18 mouse cellular contexts compared by ENCODE assay signal in genomic region chr2:167744080-167744479, GRCm38 (mm10). TPM values are rescaled to one million over a fixed set of nuclear protein-coding genes. Genes with fewer than 3 reads are reported as not detected.
DNase-seq lines count a peak whose midpoint lies in the region; ATAC-seq and TF ChIP-seq lines count a peak whose summit lies in the region.
"Had no signal": no experiment of that assay in that cellular context is flagged by ENCODE, and none has a peak within 500 bp of the region (broad histone marks: within the 10 kb centered on the region; RNA-seq: fewer than 3 reads in every experiment).

No protein-coding gene starts in this region.

- peaks cover 57% of the 10 kb centered on the region for H3K4me1 ChIP-seq in heart, embryonic 12.5 days (replicated peaks)
- no peaks in the 10 kb centered on the region; the same call in 1 of the 2 replicates for H3K4me1 ChIP-seq in liver, adult 2 months (ENCODE audit: control insufficient read depth, insufficient read depth, low read length)
- peaks cover 25% of the 10 kb centered on the region for H3K4me1 ChIP-seq in liver, postnatal 0 days (ENCODE audit: insufficient read depth)
- H3K4me1 ChIP-seq in bone marrow macrophage, adult 2 months (ENCODE audit: control insufficient read depth, insufficient read depth, low read length) = peaks cover 83% of the 10 kb centered on the region

- H3K9me3 ChIP-seq in heart, embryonic 12.5 days (replicated peaks) = no peaks in the 10 kb centered on the region
- H3K9me3 ChIP-seq in liver, postnatal 0 days (ENCODE audit: low read length) = no peaks in the 10 kb centered on the region
- H3K9me3 ChIP-seq: midbrain, embryonic 10.5 days; neural tube, embryonic 12.5 days had no signal

- H3K4me2 ChIP-seq in heart, embryonic 12.5 days = no peak overlapping the region
- H3K4me2 ChIP-seq in liver, postnatal 0 days (ENCODE audit: low read depth, low read length) = no peak overlapping the region
- H3K4me2 ChIP-seq: neural tube, embryonic 12.5 days had no signal

- no peaks in the 10 kb centered on the region for H3K79me2 ChIP-seq in liver, adult 2 months (ENCODE audit: control insufficient read depth, insufficient read depth, low read length)

- no peak overlapping the region for H3K4me3 ChIP-seq in heart, embryonic 12.5 days
- no peak overlapping the region for H3K4me3 ChIP-seq in liver, adult 2 months (ENCODE audit: insufficient read depth, low read depth, low read length)
- H3K4me3 ChIP-seq in liver, postnatal 0 days (ENCODE audit: low read depth, low read length) = no peak overlapping the region
- H3K4me3 ChIP-seq in bone marrow macrophage, adult 2 months (ENCODE audit: insufficient read depth, low read length) = no peak overlapping the region
- H3K4me3 ChIP-seq: midbrain, embryonic 10.5 days; neural tube, embryonic 12.5 days had no signal

- H3K27me3 ChIP-seq in heart, embryonic 12.5 days (replicated peaks) = no peaks in the 10 kb centered on the region
- no peaks in the 10 kb centered on the region for H3K27me3 ChIP-seq in liver, adult 2 months (ENCODE audit: control insufficient read depth, insufficient read depth, low read length)
- no peaks in the 10 kb centered on the region for H3K27me3 ChIP-seq in liver, postnatal 0 days (ENCODE audit: insufficient read depth, low read length)
- H3K27me3 ChIP-seq: neural tube, embryonic 12.5 days had no signal

- H3K36me3 ChIP-seq in heart, embryonic 12.5 days = no peaks in the 10 kb centered on the region
- no peaks in the 10 kb centered on the region for H3K36me3 ChIP-seq in liver, adult 2 months (ENCODE audit: control insufficient read depth, insufficient read depth, low read length)
- H3K36me3 ChIP-seq in liver, postnatal 0 days (replicated peaks; ENCODE audit: insufficient read depth, low read length) = no peaks in the 10 kb centered on the region
- H3K36me3 ChIP-seq: midbrain, embryonic 10.5 days; neural tube, embryonic 12.5 days had no signal

- no peak for TF ChIP-seq EP300 in liver, postnatal 0 days (IDR thresholded peaks at IDR 0.05; ENCODE audit: low read depth)

- no peak for DNase-seq in heart, postnatal 25 days (ENCODE audit: low spot score)
- DNase-seq in liver, adult 2 months (ENCODE audit: extremely low read depth, low read depth, low spot score) = peak; percentile 64
- DNase-seq in liver, postnatal 0 days = no peak
- DNase-seq in lung, postnatal 4 days = peak; percentile 40 to 50
- DNase-seq: cerebellum, adult 8-10 months; gastrocnemius, postnatal 14 days; heart, adult 18-20 months; heart, postnatal 36 days; kidney, adult 18-20 months; liver; thymus, postnatal 25 days had no signal

- H3K9ac ChIP-seq in heart, embryonic 12.5 days = no peak overlapping the region
- no peak overlapping the region for H3K9ac ChIP-seq in liver, adult 2 months (ENCODE audit: low read depth, low read length)
- no peak overlapping the region for H3K9ac ChIP-seq in liver, postnatal 0 days (replicated peaks)
- H3K9ac ChIP-seq: neural tube, embryonic 12.5 days had no signal

- intact Hi-C loops in heart, postnatal 25 days (cut with DNase I) = no loop called here

- no peak for ATAC-seq in heart, embryonic 12.5 days (ENCODE audit: insufficient number of reproducible peaks, low FRiP score)
- ATAC-seq in liver, postnatal 0 days = no peak
- ATAC-seq in megakaryocyte-erythroid progenitor cell, adult 5-6 weeks (replicated peaks; ENCODE audit: low FRiP score, low TSS enrichment, poor library complexity, severe bottlenecking) = no peak
- ATAC-seq: forebrain, embryonic 14.5 days; hindbrain, embryonic 16.5 days had no signal

- WGBS in heart, embryonic 12.5 days = 21% methylated on average over 1 of the region's 1 CpGs
- 38% methylated on average over 1 of the region's 1 CpGs for WGBS in liver, adult 2 months
- 67% methylated on average over 1 of the region's 1 CpGs for WGBS in liver, postnatal 0 days (ENCODE audit: insufficient replicate concordance)

- peak overlapping the region; percentile 17; the same call in 1 of the 2 replicates for H3K27ac ChIP-seq in heart, embryonic 12.5 days (ENCODE audit: poor library complexity, severe bottlenecking)
- no peak overlapping the region for H3K27ac ChIP-seq in liver, adult 2 months (replicated peaks; ENCODE audit: insufficient read depth, low read depth, low read length)
- H3K27ac ChIP-seq in liver, postnatal 0 days (ENCODE audit: low read depth) = no peak overlapping the region
- peak overlapping the region; percentile 62 for H3K27ac ChIP-seq in bone marrow macrophage, adult 2 months (ENCODE audit: insufficient read depth, low read depth, low read length)
- H3K27ac ChIP-seq: neural tube, embryonic 12.5 days had no signal

- TF ChIP-seq POLR2A in liver, adult 2 months (IDR thresholded peaks at IDR 0.05; ENCODE audit: extremely low read depth, insufficient read depth, low read length) = no peak
- TF ChIP-seq POLR2A in bone marrow macrophage, adult 2 months (IDR thresholded peaks at IDR 0.05; ENCODE audit: borderline replicate concordance, low read depth, low read length) = 0 out of 2 replicates have a peak, but pooled peaks have one; percentile 55

- no peak for TF ChIP-seq CTCF in liver, adult 2 months (IDR thresholded peaks at IDR 0.05; ENCODE audit: low read depth, low read length)
- no peak for TF ChIP-seq CTCF in liver, postnatal 0 days (IDR thresholded peaks at IDR 0.05; ENCODE audit: low read depth)
- TF ChIP-seq CTCF in bone marrow macrophage, adult 2 months (IDR thresholded peaks at IDR 0.05; ENCODE audit: low read depth, low read length) = no peak

RNA-seq across cellular contexts. Expression of gene Tmem189, which starts 54.5 kb away (rescaled TPM):
- polyA plus RNA-seq in heart, embryonic 12.5 days (2016; fragmentation: Nextera tagmentation; extraction: Ambion mirVana) = 46.6 and 48.3 TPM in 2 replicates
- total RNA-seq in heart, postnatal 25 days (2021) = 10 to 100 TPM; 27.2 TPM
- total RNA-seq in liver, adult 2 months (2014; rRNA removed) = 4.8 and 5.8 TPM in 2 replicates
- 19.6 and 24.8 TPM in 2 replicates for polyA plus RNA-seq in liver, adult 2 months (2012; rRNA removed)
- 9.8 and 10.1 TPM in 2 replicates for polyA plus RNA-seq in liver, postnatal 0 days (2015; fragmentation: Nextera tagmentation; extraction: Ambion mirVana)
- 129 and 138 TPM in 2 replicates for polyA plus RNA-seq in bone marrow macrophage, adult 2 months (2012; ENCODE audit: insufficient read depth, insufficient read length, missing spikeins)
- 19.5 and 28.4 TPM in 2 replicates for total RNA-seq in megakaryocyte-erythroid progenitor cell, adult 5-6 weeks (2014; fragmentation: Nextera tagmentation)
- 10.2 and 16.8 TPM in 2 replicates for total RNA-seq in megakaryocyte-erythroid progenitor cell, adult 5-6 weeks (2017)

RNA-seq across cellular contexts. Expression of gene Cebpb, which starts 55.4 kb away (rescaled TPM):
- 14.2 and 16.8 TPM in 2 replicates for polyA plus RNA-seq in heart, embryonic 12.5 days (2016; fragmentation: Nextera tagmentation; extraction: Ambion mirVana)
- 10 to 100 TPM; 58.0 to 84.2 TPM for total RNA-seq in heart, postnatal 25 days (2021)
- total RNA-seq in liver, adult 2 months (2014; rRNA removed) = 125 and 147 TPM in 2 replicates
- 200 and 210 TPM in 2 replicates for polyA plus RNA-seq in liver, adult 2 months (2012; rRNA removed)
- polyA plus RNA-seq in liver, postnatal 0 days (2015; fragmentation: Nextera tagmentation; extraction: Ambion mirVana) = 27.5 and 43.6 TPM in 2 replicates
- polyA plus RNA-seq in bone marrow macrophage, adult 2 months (2012; ENCODE audit: insufficient read depth, insufficient read length, missing spikeins) = 109 and 122 TPM in 2 replicates
- 0.83 and 1.4 TPM in 2 replicates for total RNA-seq in megakaryocyte-erythroid progenitor cell, adult 5-6 weeks (2014; fragmentation: Nextera tagmentation)
- 2.3 and 3.1 TPM in 2 replicates for total RNA-seq in megakaryocyte-erythroid progenitor cell, adult 5-6 weeks (2017)

Comparison
In these comparisons a context has a peak if more than half of its experiments do, and no peak if none do; other contexts are left out.
1. DNase-seq: peak in liver, adult 2 months (single experiment) and lung, postnatal 4 days (2 of 2); none in heart, postnatal 25 days (single experiment) and liver, postnatal 0 days (single experiment).
2. H3K27ac ChIP-seq: peak in heart, embryonic 12.5 days (single experiment) and bone marrow macrophage, adult 2 months (single experiment); none in liver, adult 2 months (single experiment) and liver, postnatal 0 days (single experiment).